Mouse (Mus musculus): Measurements from ENCODE around the gene Epb41l3. TPM values are rescaled to one million over a fixed set of nuclear protein-coding genes. Genes with fewer than 3 reads are reported as not detected.

Epb41l3 gene
- total RNA-seq, 1 experiment, result 16.8 TPM

GRCm38 (mm10) chr17:69077544-69077920 lies 2.0 kb downstream of the Epb41l3 start:
- TF ChIP-seq CHD2 (IDR thresholded peaks at IDR 0.05; ENCODE audit: low read depth, low read length), result no peak
- no peak for TF ChIP-seq ZC3H11A (IDR thresholded peaks at IDR 0.05; ENCODE audit: borderline replicate concordance, low read depth, low read length)
- no peak for TF ChIP-seq MAFK (IDR thresholded peaks at IDR 0.05; ENCODE audit: insufficient read depth, low read depth, low read length)
- TF ChIP-seq ZNF384 (IDR thresholded peaks at IDR 0.05; ENCODE audit: low read depth, low read length), result no peak
- no peak for TF ChIP-seq HCFC1 (IDR thresholded peaks at IDR 0.05; ENCODE audit: borderline replicate concordance, insufficient read depth, low read length)
- no peak overlapping the region for H3K4me3 ChIP-seq (ENCODE audit: insufficient read depth in 1 of 2, low read depth in 1 of 2, low read length in 2 of 2, poor library complexity in 1 of 2, severe bottlenecking in 1 of 2)
- DNase-seq (ENCODE audit: low read depth, low spot score), result no peak

GRCm38 (mm10) chr17:69082316-69082715 lies 6.8 kb downstream of the Epb41l3 start:
- H3K4me1 ChIP-seq (ENCODE audit: control insufficient read depth in 2 of 2, insufficient read depth in 2 of 2, low read length in 2 of 2, poor library complexity in 1 of 2), result no peaks in the 10 kb centered on the region
- no peak for DNase-seq (ENCODE audit: low read depth, low spot score)
- H3K9ac ChIP-seq (ENCODE audit: insufficient read depth, low read depth, low read length, poor library complexity, severe bottlenecking), result no peak overlapping the region
- no peak overlapping the region for H3K4me3 ChIP-seq (ENCODE audit: insufficient read depth in 1 of 2, low read depth in 1 of 2, low read length in 2 of 2, poor library complexity in 1 of 2, severe bottlenecking in 1 of 2)
- H3K36me3 ChIP-seq (ENCODE audit: control insufficient read depth, insufficient read depth, low read length, poor library complexity, severe bottlenecking), result no peaks in the 10 kb centered on the region
- H3K27ac ChIP-seq (ENCODE audit: insufficient read depth, low read depth, low read length, poor library complexity, severe bottlenecking), result no peak overlapping the region
- in situ Hi-C loops (cut with MboI; ENCODE audit: low sequenced_read_pairs in 2 of 2, unreplicated experiment in 2 of 2), result no loop called here
- no peaks in the 10 kb centered on the region for H3K9me3 ChIP-seq (ENCODE audit: control insufficient read depth, insufficient read depth, low read depth, low read length)
- no peak for TF ChIP-seq ZNF384 (IDR thresholded peaks at IDR 0.05; ENCODE audit: low read depth, low read length)
- TF ChIP-seq MAFK (IDR thresholded peaks at IDR 0.05; ENCODE audit: insufficient read depth, low read depth, low read length), result no peak
- TF ChIP-seq ZC3H11A (IDR thresholded peaks at IDR 0.05; ENCODE audit: borderline replicate concordance, low read depth, low read length), result no peak
- TF ChIP-seq HCFC1 (IDR thresholded peaks at IDR 0.05; ENCODE audit: borderline replicate concordance, insufficient read depth, low read length), result no peak
- TF ChIP-seq CHD2 (IDR thresholded peaks at IDR 0.05; ENCODE audit: low read depth, low read length), result no peak

More at GRCm38 (mm10) chr17:69077544-69077920, 2.0 kb downstream of the Epb41l3 start:
- no peak overlapping the region for H3K9ac ChIP-seq (ENCODE audit: insufficient read depth, low read depth, low read length, poor library complexity, severe bottlenecking)
- H3K27ac ChIP-seq (ENCODE audit: insufficient read depth, low read depth, low read length, poor library complexity, severe bottlenecking), result no peak overlapping the region
- in situ Hi-C loops (cut with MboI; ENCODE audit: low sequenced_read_pairs in 2 of 2, unreplicated experiment in 2 of 2), result no loop called here
- no peaks in the 10 kb centered on the region for H3K9me3 ChIP-seq (ENCODE audit: control insufficient read depth, insufficient read depth, low read depth, low read length)
- H3K36me3 ChIP-seq (ENCODE audit: control insufficient read depth, insufficient read depth, low read length, poor library complexity, severe bottlenecking), result no peaks in the 10 kb centered on the region
- H3K4me1 ChIP-seq (ENCODE audit: control insufficient read depth in 2 of 2, insufficient read depth in 2 of 2, low read length in 2 of 2, poor library complexity in 1 of 2), result no peaks in the 10 kb centered on the region

GRCm38 (mm10) chr17:69091618-69092017 lies 16.1 kb downstream of the Epb41l3 start:
- Histone ChIP-seq H3K9ac (ENCODE audit: insufficient read depth, low read depth, low read length, poor library complexity, severe bottlenecking) (no peak overlapping the region), H3K27ac (ENCODE audit: insufficient read depth, low read depth, low read length, poor library complexity, severe bottlenecking) (no peak overlapping the region), H3K4me1 (ENCODE audit: control insufficient read depth in 2 of 2, insufficient read depth in 2 of 2, low read length in 2 of 2, poor library complexity in 1 of 2) (no peaks in the 10 kb centered on the region), H3K36me3 (ENCODE audit: control insufficient read depth, insufficient read depth, low read length, poor library complexity, severe bottlenecking) (no peaks in the 10 kb centered on the region), H3K9me3 (ENCODE audit: control insufficient read depth, insufficient read depth, low read depth, low read length) (no peaks in the 10 kb centered on the region), H3K4me3 (ENCODE audit: insufficient read depth in 1 of 2, low read depth in 1 of 2, low read length in 2 of 2, poor library complexity in 1 of 2, severe bottlenecking in 1 of 2) (no peak overlapping the region)
- in situ Hi-C loops (cut with MboI; ENCODE audit: low sequenced_read_pairs in 2 of 2, unreplicated experiment in 2 of 2), result no loop called here
- DNase-seq (ENCODE audit: low read depth, low spot score), result no peak
- no peak for TF ChIP-seq ZC3H11A (IDR thresholded peaks at IDR 0.05; ENCODE audit: borderline replicate concordance, low read depth, low read length)
- TF ChIP-seq MAFK (IDR thresholded peaks at IDR 0.05; ENCODE audit: insufficient read depth, low read depth, low read length), result no peak
- TF ChIP-seq HCFC1 (IDR thresholded peaks at IDR 0.05; ENCODE audit: borderline replicate concordance, insufficient read depth, low read length), result no peak
- no peak for TF ChIP-seq CHD2 (IDR thresholded peaks at IDR 0.05; ENCODE audit: low read depth, low read length)
- no peak for TF ChIP-seq ZNF384 (IDR thresholded peaks at IDR 0.05; ENCODE audit: low read depth, low read length)

GRCm38 (mm10) chr17:69097068-69097467 lies 21.6 kb downstream of the Epb41l3 start:
- Histone ChIP-seq H3K36me3 (ENCODE audit: control insufficient read depth, insufficient read depth, low read length, poor library complexity, severe bottlenecking) (no peaks in the 10 kb centered on the region), H3K4me1 (ENCODE audit: control insufficient read depth in 2 of 2, insufficient read depth in 2 of 2, low read length in 2 of 2, poor library complexity in 1 of 2) (no peaks in the 10 kb centered on the region), H3K9me3 (ENCODE audit: control insufficient read depth, insufficient read depth, low read depth, low read length) (no peaks in the 10 kb centered on the region), H3K27ac (ENCODE audit: insufficient read depth, low read depth, low read length, poor library complexity, severe bottlenecking) (no peak overlapping the region), H3K4me3 (ENCODE audit: insufficient read depth in 1 of 2, low read depth in 1 of 2, low read length in 2 of 2, poor library complexity in 1 of 2, severe bottlenecking in 1 of 2) (no peak overlapping the region), H3K9ac (ENCODE audit: insufficient read depth, low read depth, low read length, poor library complexity, severe bottlenecking) (no peak overlapping the region)
- in situ Hi-C loops (cut with MboI; ENCODE audit: low sequenced_read_pairs in 2 of 2, unreplicated experiment in 2 of 2), result no loop called here
- no peak for DNase-seq (ENCODE audit: low read depth, low spot score)
- no peak for TF ChIP-seq ZNF384 (IDR thresholded peaks at IDR 0.05; ENCODE audit: low read depth, low read length)
- TF ChIP-seq MAFK (IDR thresholded peaks at IDR 0.05; ENCODE audit: insufficient read depth, low read depth, low read length), result no peak
- TF ChIP-seq CHD2 (IDR thresholded peaks at IDR 0.05; ENCODE audit: low read depth, low read length), result no peak
- no peak for TF ChIP-seq HCFC1 (IDR thresholded peaks at IDR 0.05; ENCODE audit: borderline replicate concordance, insufficient read depth, low read length)
- no peak for TF ChIP-seq ZC3H11A (IDR thresholded peaks at IDR 0.05; ENCODE audit: borderline replicate concordance, low read depth, low read length)

DNA sequence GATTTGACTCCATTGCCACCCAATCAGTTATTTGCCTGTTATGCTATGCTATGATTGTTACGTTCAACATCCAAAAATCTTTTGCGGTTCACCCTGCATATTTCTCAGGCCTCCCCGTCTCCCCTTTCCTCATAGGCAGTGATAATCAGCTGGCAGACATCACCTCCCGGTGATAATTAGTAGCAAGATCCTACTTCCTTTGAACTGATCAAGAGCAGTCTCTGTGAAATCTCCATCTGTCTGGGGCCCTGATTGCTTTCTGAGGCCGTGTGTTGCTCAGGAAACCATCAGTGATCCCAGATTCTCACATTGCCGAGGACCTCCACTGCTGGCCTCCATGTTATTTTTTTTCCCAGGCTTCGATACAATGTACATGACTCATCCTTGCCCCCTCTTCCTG lies 22.5 kb downstream of the Epb41l3 start:
- TF ChIP-seq ZC3H11A (IDR thresholded peaks at IDR 0.05; ENCODE audit: borderline replicate concordance, low read depth, low read length), result no peak
- TF ChIP-seq HCFC1 (IDR thresholded peaks at IDR 0.05; ENCODE audit: borderline replicate concordance, insufficient read depth, low read length), result no peak
- TF ChIP-seq ZNF384 (IDR thresholded peaks at IDR 0.05; ENCODE audit: low read depth, low read length), result no peak
- no peak for TF ChIP-seq MAFK (IDR thresholded peaks at IDR 0.05; ENCODE audit: insufficient read depth, low read depth, low read length)
- no peak for TF ChIP-seq CHD2 (IDR thresholded peaks at IDR 0.05; ENCODE audit: low read depth, low read length)
- no peaks in the 10 kb centered on the region for H3K36me3 ChIP-seq (ENCODE audit: control insufficient read depth, insufficient read depth, low read length, poor library complexity, severe bottlenecking)
- no peak overlapping the region for H3K4me3 ChIP-seq (ENCODE audit: insufficient read depth in 1 of 2, low read depth in 1 of 2, low read length in 2 of 2, poor library complexity in 1 of 2, severe bottlenecking in 1 of 2)

More for the DNA sequence above, 22.5 kb downstream of the Epb41l3 start:
- H3K4me1 ChIP-seq (ENCODE audit: control insufficient read depth in 2 of 2, insufficient read depth in 2 of 2, low read length in 2 of 2, poor library complexity in 1 of 2), result no peaks in the 10 kb centered on the region
- H3K9ac ChIP-seq (ENCODE audit: insufficient read depth, low read depth, low read length, poor library complexity, severe bottlenecking), result no peak overlapping the region
- H3K27ac ChIP-seq (ENCODE audit: insufficient read depth, low read depth, low read length, poor library complexity, severe bottlenecking), result no peak overlapping the region
- H3K9me3 ChIP-seq (ENCODE audit: control insufficient read depth, insufficient read depth, low read depth, low read length), result no peaks in the 10 kb centered on the region
- no peak for DNase-seq (ENCODE audit: low read depth, low spot score)
- in situ Hi-C loops (cut with MboI; ENCODE audit: low sequenced_read_pairs in 2 of 2, unreplicated experiment in 2 of 2), result no loop called here

Measured in ES-E14 (cell line).